18 mouse cellular contexts compared by ENCODE assay signal in the genomic region with DNA sequence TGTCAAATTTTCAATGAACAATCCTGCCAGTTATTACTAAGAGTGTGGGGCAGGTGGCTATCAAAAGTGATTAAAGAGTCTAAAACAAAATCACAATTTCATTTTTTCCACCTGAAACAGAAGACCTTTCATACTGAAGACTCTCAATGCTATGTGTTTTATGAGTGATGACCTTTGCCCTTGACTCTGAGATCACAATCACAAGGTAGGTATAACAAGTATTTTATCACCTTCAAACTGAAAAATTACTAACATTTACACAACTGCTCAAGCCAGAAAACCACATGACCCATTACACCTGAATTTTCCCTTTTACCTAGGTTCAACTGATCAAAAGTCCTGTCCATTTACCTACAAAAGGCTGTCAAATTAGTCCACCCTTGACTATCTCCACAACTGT.
"Had no signal": no experiment of that assay in that cellular context is flagged by ENCODE, and none has a peak within 500 bp of the region (broad histone marks: within the 10 kb centered on the region; RNA-seq: fewer than 3 reads in every experiment).

No protein-coding gene starts in this region.

- H3K9ac ChIP-seq: lung, embryonic 14.5 days; neural tube, embryonic 13.5 days; neural tube, embryonic 15.5 days had no signal

- H3K9me3 ChIP-seq: midbrain, embryonic 10.5 days; neural tube, embryonic 13.5 days; neural tube, embryonic 15.5 days had no signal

- H3K36me3 ChIP-seq: midbrain, embryonic 10.5 days; neural tube, embryonic 13.5 days; neural tube, embryonic 15.5 days had no signal

- H3K27me3 ChIP-seq: neural tube, embryonic 13.5 days; neural tube, embryonic 15.5 days had no signal

- H3K27ac ChIP-seq: midbrain, embryonic 10.5 days; neural tube, embryonic 13.5 days; neural tube, embryonic 15.5 days had no signal

- ATAC-seq: midbrain, embryonic 16.5 days had no signal

- H3K4me1 ChIP-seq: neural tube, embryonic 15.5 days had no signal

- H3K4me2 ChIP-seq: lung, embryonic 14.5 days; neural tube, embryonic 13.5 days; neural tube, embryonic 15.5 days had no signal

- DNase-seq: lung, adult 18-20 months; lung, embryonic 14.5 days; lung, postnatal 10 days; lung, postnatal 4 days; midbrain, embryonic 14.5 days; retina, postnatal 1 day; right cerebral cortex, adult 18-20 months; right cerebral cortex, postnatal 25 days; right cerebral cortex, postnatal 4 days; spleen, adult 18-20 months; thymus, adult 18-20 months; thymus, postnatal 14 days; thymus, postnatal 36 days had no signal

- H3K4me3 ChIP-seq: midbrain, embryonic 10.5 days; myocyte; neural tube, embryonic 13.5 days; neural tube, embryonic 15.5 days had no signal
